Mouse (Mus musculus) G1E (cell line): Measurements from ENCODE around the gene Frem2.

Source experiments
- CTCF ChIP-seq: IDR thresholded peaks from 2 replicates; pipeline ENCODE4 v1.5.1; 2012; ENCODE audit warnings: low read depth, low read length, inconsistent platforms, mixed read lengths
- GATA1 ChIP-seq: IDR thresholded peaks from 2 replicates; pipeline ENCODE4 v1.6.1; 2012; ENCODE audit warnings: borderline replicate concordance, low read length, inconsistent platforms, mixed read lengths
- GATA2 ChIP-seq: IDR thresholded peaks from 2 replicates; pipeline ENCODE4 v1.6.1; 2012; ENCODE audit warnings: low read depth, low read length, inconsistent platforms, borderline replicate concordance
- POLR2AphosphoS5 ChIP-seq: IDR thresholded peaks from 2 replicates; pipeline ENCODE4 v1.6.1; 2012; ENCODE audit warnings: low read depth, low read length, inconsistent platforms; ENCODE audit not compliant: insufficient replicate concordance
- TAL1 ChIP-seq: conservative IDR thresholded peaks from 2 replicates; pipeline ENCODE4 v1.6.1; 2012; ENCODE audit warnings: low read depth, low read length, inconsistent platforms, mixed read lengths

GRCm38 (mm10) chr3:53656328-53656877 lies 752 bp downstream of the Frem2 start:
- TF ChIP-seq CTCF (no peak), GATA1 (no peak), TAL1 (no peak), POLR2AphosphoS5 (no peak), GATA2 (no peak)
